Mouse (Mus musculus) limb, embryonic 14.5 days (tissue): ENCODE results near the gene Cacna1e. TPM values are rescaled to one million over a fixed set of nuclear protein-coding genes. Genes with fewer than 3 reads are reported as not detected.

Experiments used
- ATAC-seq: fragments of 200-750 bp; cut with Nextera tagmentation; 2 replicates; pipeline ENCODE4 v1.8.0; 2017; ENCODE audit warnings: low read depth, moderate number of reproducible peaks, moderate TSS enrichment; ENCODE audit not compliant: low FRiP score
- DNase-seq: peaks from one replicate; pipeline ENCODE4 v3.0.0-alpha.2; 2015; ENCODE audit warnings: low spot score
- H3K27ac ChIP-seq: fragments of 300-500 bp; sonication (generic); replicated peaks from 2 replicates; pipeline ENCODE4 v1.5.1; 2014; ENCODE audit warnings: low read depth, mild to moderate bottlenecking, low read length, moderate library complexity, mixed read lengths
- H3K27me3 ChIP-seq: fragments of 300-500 bp; sonication (generic); 2 replicates; pipeline ENCODE4 v1.6.1; 2014; ENCODE audit warnings: low read length, mixed read lengths; ENCODE audit not compliant: control insufficient read depth, insufficient read depth
- H3K36me3 ChIP-seq: fragments of 300-500 bp; sonication (generic); 2 replicates; pipeline ENCODE4 v1.6.1; 2014; ENCODE audit warnings: mild to moderate bottlenecking, low read length, moderate library complexity, mixed read lengths; ENCODE audit not compliant: control insufficient read depth, insufficient read depth
- H3K4me1 ChIP-seq: fragments of 300-500 bp; sonication (generic); 2 replicates; pipeline ENCODE4 v1.6.1; 2014; ENCODE audit warnings: antibody characterized with exemption, low read length, mixed read lengths; ENCODE audit not compliant: control insufficient read depth, insufficient read depth
- H3K4me2 ChIP-seq: fragments of 300-500 bp; sonication (generic); replicated peaks from 2 replicates; pipeline ENCODE4 v1.6.1; 2014; ENCODE audit warnings: low read depth, mild to moderate bottlenecking, low read length, moderate library complexity; ENCODE audit not compliant: severe bottlenecking
- H3K4me3 ChIP-seq: fragments of 300-500 bp; sonication (generic); replicated peaks from 2 replicates; pipeline ENCODE4 v1.5.1; 2014; ENCODE audit warnings: low read length
- H3K9ac ChIP-seq: fragments of 300-500 bp; sonication (generic); 2 replicates; pipeline ENCODE4 v1.6.1; 2014; ENCODE audit warnings: mild to moderate bottlenecking, low read depth, low read length, moderate library complexity; ENCODE audit not compliant: severe bottlenecking
- H3K9me3 ChIP-seq: fragments of 300-500 bp; sonication (generic); 2 replicates; pipeline ENCODE4 v1.6.1; 2016; ENCODE audit warnings: low read length; ENCODE audit not compliant: control insufficient read depth
- POLR2A ChIP-seq: fragments of 200-500 bp; IDR thresholded peaks from 2 replicates; pipeline ENCODE4 v1.8.0; 2012; ENCODE audit warnings: inconsistent platforms, mild to moderate bottlenecking, moderate library complexity, borderline replicate concordance; ENCODE audit not compliant: insufficient read depth, insufficient read length; ENCODE audit errors: extremely low read depth
- WGBS: fragments of 180-500 bp; shearing (Covaris S2); extraction: QIAGEN DNeasy Blood & Tissue Kit; methylation state at CpG from one replicate; pipeline ENCODE4 v1.1.7; 2014; 5-methylcytosine and 5-hydroxymethylcytosine counted together
- polyA plus RNA-seq, 2 experiments: library from polyadenylated mRNA; depleted of rRNA in 1 of 2; stranded (reverse) in 1 of 2; unstranded in 1 of 2; fragments of >200 nt; fragmentation: Nextera tagmentation in 1 of 2; extraction: Ambion mirVana in 1 of 2; gene quantifications; 2 replicates each; pipeline versions ENCODE4 v1.2.1 to v1.2.3; 2012 to 2014

Gene Cacna1e
- polyA plus RNA-seq, 2 experiments, result 0.51 to 1.4 TPM

DNA sequence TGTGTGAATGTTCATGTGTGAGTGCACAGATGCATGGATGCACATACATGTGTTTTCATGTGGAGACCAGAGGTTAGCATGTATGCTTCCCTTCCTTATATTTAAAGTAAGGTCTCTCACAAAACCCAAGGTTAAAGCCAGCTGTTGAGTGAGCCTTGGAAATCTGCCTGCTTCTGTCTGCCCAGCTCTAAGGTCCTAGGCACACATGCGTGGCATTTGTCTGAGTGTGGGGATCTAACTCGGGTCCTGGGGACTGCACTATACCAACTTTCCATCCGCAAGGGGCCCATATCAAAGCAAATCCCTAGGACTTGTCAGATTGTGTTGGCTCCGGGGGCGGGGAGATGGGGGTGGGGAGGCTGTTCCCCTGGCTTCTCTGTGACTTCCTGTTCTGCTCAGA, 96.9 kb downstream of the Cacna1e start:
- Histone ChIP-seq H3K36me3 (no peaks in the 10 kb centered on the region), H3K9ac (no peak overlapping the region), H3K9me3 (no peaks in the 10 kb centered on the region), H3K4me1 (peaks cover 12% of the 10 kb centered on the region), H3K27me3 (0 out of 2 replicates have a peak, but pooled peaks cover 3% of the 10 kb centered on the region), H3K4me2 (no peak overlapping the region), H3K4me3 (no peak overlapping the region), H3K27ac (no peak overlapping the region)
- no peak for TF ChIP-seq POLR2A
- no peak for ATAC-seq
- WGBS, result 50% methylated on average over 5 of the region's 5 CpGs
- DNase-seq, result no peak

DNA sequence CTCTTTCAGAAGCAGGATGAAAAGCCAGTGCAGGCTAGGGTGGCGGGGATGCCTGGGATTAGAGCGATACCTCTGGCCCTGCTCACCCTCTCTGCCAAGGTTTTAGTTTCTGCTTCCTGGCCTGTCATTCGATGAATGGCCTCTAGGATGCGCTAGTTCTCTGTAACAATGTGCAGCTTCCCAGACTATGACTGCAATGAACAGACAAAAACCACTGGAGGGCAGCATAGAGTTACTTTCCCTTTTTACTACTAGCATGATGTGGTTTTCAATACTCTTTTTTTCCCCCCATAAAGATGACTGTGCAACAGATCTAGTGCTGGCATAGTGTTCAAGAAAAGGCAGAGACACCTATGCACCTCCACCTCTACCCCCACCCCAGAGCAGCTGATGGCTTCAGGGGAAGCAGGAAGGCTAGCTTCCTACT, 98.0 kb downstream of the Cacna1e start:
- ATAC-seq (peak; percentile 66), DNase-seq (peak; percentile 90)
- H3K9me3 ChIP-seq, result no peaks in the 10 kb centered on the region
- TF ChIP-seq POLR2A, result no peak
- H3K27me3 ChIP-seq, result 0 out of 2 replicates have a peak, but pooled peaks cover 3% of the 10 kb centered on the region
- WGBS, result 13% methylated on average over 4 of the region's 4 CpGs
- no peak overlapping the region for H3K27ac ChIP-seq
- H3K9ac ChIP-seq, result no peak overlapping the region
- peaks cover 4% of the 10 kb centered on the region; the same call in 1 of the 2 replicates for H3K4me1 ChIP-seq
- H3K4me3 ChIP-seq, result no peak overlapping the region
- no peaks in the 10 kb centered on the region for H3K36me3 ChIP-seq
- no peak overlapping the region for H3K4me2 ChIP-seq

DNA sequence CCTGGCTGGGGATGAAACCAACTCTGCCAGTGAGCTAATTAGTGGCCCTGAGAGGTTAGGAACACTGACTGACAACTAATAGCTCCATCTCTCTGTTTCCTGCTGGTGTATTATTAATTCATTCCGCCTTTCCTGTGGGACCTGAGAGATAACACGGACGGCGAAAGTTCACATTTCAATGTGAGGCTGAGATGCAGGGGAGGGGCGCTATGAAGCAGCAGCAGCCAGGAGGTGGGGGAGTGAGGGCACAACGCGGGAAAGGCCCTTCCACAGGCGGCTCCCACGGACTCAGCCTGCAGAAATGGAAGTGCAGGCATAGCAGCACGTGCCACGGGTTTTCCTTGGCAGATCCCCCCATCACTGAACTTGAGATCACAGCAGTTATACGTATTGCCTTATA, 99.4 kb downstream of the Cacna1e start:
- TF ChIP-seq POLR2A, result no peak
- DNase-seq (no peak), ATAC-seq (no peak)
- Histone ChIP-seq H3K27ac (no peak overlapping the region), H3K4me3 (no peak overlapping the region), H3K9me3 (no peaks in the 10 kb centered on the region), H3K4me2 (no peak overlapping the region), H3K4me1 (peaks cover 5% of the 10 kb centered on the region), H3K36me3 (no peaks in the 10 kb centered on the region), H3K27me3 (0 out of 2 replicates have a peak, but pooled peaks cover 3% of the 10 kb centered on the region), H3K9ac (no peak overlapping the region)
- WGBS, result 28% methylated on average over 12 of the region's 12 CpGs

DNA sequence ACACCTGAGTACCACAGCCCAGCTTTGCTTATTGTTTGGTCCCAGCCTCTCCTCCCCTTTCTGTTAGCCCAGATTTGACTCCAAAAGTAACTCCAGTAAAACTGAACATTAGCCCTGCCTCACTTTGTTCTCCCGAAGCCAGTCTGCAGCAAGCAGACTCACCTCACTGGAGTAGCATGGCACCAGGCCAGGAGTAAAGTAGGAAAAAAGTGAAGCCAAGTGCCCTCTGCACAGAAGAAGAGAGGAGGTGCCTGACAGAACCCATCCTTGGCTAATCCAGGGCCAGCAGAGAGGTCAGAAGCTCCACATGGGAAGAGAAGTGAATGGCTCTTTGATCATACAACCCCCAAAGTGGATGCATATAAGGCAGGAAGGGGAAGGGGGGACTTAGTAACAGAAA, 100.8 kb downstream of the Cacna1e start:
- Histone ChIP-seq H3K36me3 (no peaks in the 10 kb centered on the region), H3K27me3 (0 out of 2 replicates have a peak, but pooled peaks cover 3% of the 10 kb centered on the region), H3K9me3 (no peaks in the 10 kb centered on the region), H3K4me3 (no peak overlapping the region), H3K27ac (no peak overlapping the region), H3K4me2 (no peak overlapping the region), H3K9ac (no peak overlapping the region), H3K4me1 (peaks cover 7% of the 10 kb centered on the region)
- no peak for ATAC-seq
- 44% methylated on average over 1 of the region's 1 CpGs for WGBS
- TF ChIP-seq POLR2A, result no peak
- no peak for DNase-seq

DNA sequence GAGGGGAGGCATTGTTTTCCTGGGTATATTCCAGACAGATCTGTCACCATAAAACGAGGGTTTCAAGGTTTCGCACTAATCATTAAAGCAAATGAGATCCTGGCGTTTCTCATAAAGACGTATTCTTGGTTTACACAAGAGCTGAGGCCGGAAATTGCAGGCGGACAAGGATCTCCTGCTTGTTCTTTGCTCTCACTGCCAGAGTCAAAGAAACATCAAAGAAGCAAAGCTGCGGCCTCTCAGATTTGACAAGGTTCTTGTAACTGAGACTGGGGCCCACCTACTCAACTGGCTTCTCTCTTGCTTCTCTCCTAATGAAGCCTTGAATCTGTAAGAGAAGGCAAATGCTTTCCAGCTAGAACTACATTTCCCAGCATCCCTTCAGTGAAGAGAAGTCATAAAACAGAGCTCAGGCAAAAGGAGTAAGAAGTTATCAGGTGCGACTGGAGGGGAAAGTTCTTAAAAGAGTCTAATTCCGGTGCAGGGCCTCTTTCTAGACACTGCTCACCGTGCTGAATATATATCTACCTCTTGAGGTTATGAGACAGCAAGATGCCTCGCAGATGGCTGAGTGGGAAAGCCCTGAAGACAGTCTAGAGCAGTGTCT, 104.3 kb downstream of the Cacna1e start:
- Histone ChIP-seq H3K36me3 (no peaks in the 10 kb centered on the region), H3K4me3 (no peak overlapping the region), H3K9ac (no peak overlapping the region), H3K4me2 (no peak overlapping the region), H3K9me3 (no peaks in the 10 kb centered on the region), H3K27me3 (no peaks in the 10 kb centered on the region), H3K4me1 (peaks cover 7% of the 10 kb centered on the region), H3K27ac (no peak overlapping the region; the same call in 1 of the 2 replicates)
- ATAC-seq (no peak), DNase-seq (no peak)
- TF ChIP-seq POLR2A, result no peak
- WGBS, result 35% methylated on average over 11 of the region's 11 CpGs
